Mouse (Mus musculus) bone marrow, adult 2 months (tissue): Measurements from ENCODE around the gene Sgk1. TPM values are rescaled to one million over a fixed set of nuclear protein-coding genes. Genes with fewer than 3 reads are reported as not detected.
"Not testable (repeated sequence)": the region's sequence is repeated elsewhere in the genome, so short reads cannot be mapped to it uniquely, and the experiment has no call there.

Experiments
- H3K27ac ChIP-seq: fragments of 200-500 bp; 2 replicates; pipeline ENCODE4 v1.5.1; 2012; ENCODE audit warnings: low read depth, mild to moderate bottlenecking, control low read depth, inconsistent platforms, low read length; ENCODE audit not compliant: control insufficient read depth, poor library complexity, insufficient read depth
- H3K4me1 ChIP-seq: fragments of 200-500 bp; 2 replicates; pipeline ENCODE4 v1.6.1; 2011; ENCODE audit warnings: low read length; ENCODE audit not compliant: control insufficient read depth, insufficient read depth
- H3K4me3 ChIP-seq: fragments of 200-500 bp; replicated peaks from 2 replicates; pipeline ENCODE3; 2011; ENCODE audit warnings: mild to moderate bottlenecking, low read depth, low read length, control low read depth; ENCODE audit not compliant: control insufficient read depth
- CTCF ChIP-seq: fragments of 200-500 bp; IDR thresholded peaks from 2 replicates; pipeline ENCODE4 v1.5.1; 2011; ENCODE audit warnings: low read length, control low read depth; ENCODE audit not compliant: control insufficient read depth, insufficient read depth
- POLR2A ChIP-seq: fragments of 200-500 bp; IDR thresholded peaks from 2 replicates; pipeline ENCODE4 v1.6.1; 2011; ENCODE audit warnings: low read depth, mild to moderate bottlenecking, control low read depth, low read length, borderline replicate concordance; ENCODE audit not compliant: control insufficient read depth
- WGBS: fragments of 180-500 bp; shearing (Covaris S2); methylation state at CpG from one replicate; pipeline ENCODE4 v1.1.7; 2018; 5-methylcytosine and 5-hydroxymethylcytosine counted together
- polyA plus RNA-seq: library from polyadenylated mRNA; stranded (reverse); fragments of >200 nt; gene quantifications from 2 replicates; pipeline ENCODE4 v1.2.4, GENCODE M21; 2011; ENCODE audit warnings: low replicate concordance; ENCODE audit not compliant: missing spikeins, insufficient read depth, insufficient read length

Sgk1 gene
- polyA plus RNA-seq, 1 experiment: 17.1 TPM

DNA sequence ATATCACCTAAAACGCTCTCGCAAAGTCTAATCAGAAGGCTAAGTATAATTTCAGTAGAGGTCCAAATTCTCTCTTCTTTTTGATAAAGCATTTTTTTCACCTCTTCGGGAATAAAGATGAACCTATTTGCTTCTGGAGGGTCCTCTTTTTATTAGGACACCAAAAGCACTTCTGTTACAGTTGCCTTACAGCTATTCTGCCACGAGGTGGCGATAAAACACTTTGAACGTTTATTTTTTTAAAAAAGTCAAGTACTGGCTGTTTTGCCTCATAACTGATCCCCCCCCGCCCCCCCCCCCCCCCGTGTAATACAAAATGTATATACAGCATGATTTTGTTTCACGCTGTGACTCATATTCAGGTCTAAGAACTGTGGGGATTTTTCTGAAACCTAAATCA is 152.3 kb downstream of the Sgk1 start:
- WGBS: 11% methylated on average over 9 of the region's 9 CpGs
- Histone ChIP-seq H3K4me3 (no peak overlapping the region), H3K4me1 (no peaks in the 10 kb centered on the region), H3K27ac (no peak overlapping the region)
- TF ChIP-seq POLR2A: no peak
- no peak for TF ChIP-seq CTCF

- H3K4me3 ChIP-seq, H3K4me1 ChIP-seq, H3K27ac ChIP-seq: not testable (repeated sequence)
- 3% methylated on average over 3 of the region's 3 CpGs for WGBS
- TF ChIP-seq CTCF: peak; percentile 51; the same call in 1 of the 2 replicates
These were observed 154.3 kb downstream of the Sgk1 start for GRCm38 (mm10) chr10:22036256-22036655.

Other genes with a start within 250 kb of the Sgk1 start
- gene 4930444G20Rik, start 185.9 kb downstream of the Sgk1 start, polyA plus RNA-seq: not detected in 2 replicates